8 mouse cellular contexts compared by ENCODE assay signal in genomic region chr15:80235535-80235934, GRCm38 (mm10). TPM values are rescaled to one million over a fixed set of nuclear protein-coding genes. Genes with fewer than 3 reads are reported as not detected.
DNase-seq lines count a peak whose midpoint lies in the region; ATAC-seq and TF ChIP-seq lines count a peak whose summit lies in the region.

TSS of gene AC140267.1 (plus strand) at chr15:80235835.

- peak within 1 kb of the TSS; percentile 96 for H3K4me3 ChIP-seq in cerebellum, adult 2 months (replicated peaks; ENCODE audit: insufficient read depth, low read depth, low read length)
- peak within 1 kb of the TSS; percentile 100 for H3K4me3 ChIP-seq in testis, adult 2 months (ENCODE audit: control insufficient read depth, low read depth, low read length)
- peak within 1 kb of the TSS; percentile 90 for H3K4me3 ChIP-seq in limb, embryonic 12.5 days (replicated peaks)
- H3K4me3 ChIP-seq in stomach, postnatal 0 days (ENCODE audit: low read depth, low read length): peak within 1 kb of the TSS; percentile 69

- peaks cover 2% of the 10 kb centered on the region for H3K36me3 ChIP-seq in testis, adult 2 months (ENCODE audit: control insufficient read depth, insufficient read depth, low read length)
- H3K36me3 ChIP-seq in limb, embryonic 12.5 days: peaks cover 43% of the 10 kb centered on the region
- H3K36me3 ChIP-seq in stomach, postnatal 0 days (ENCODE audit: control insufficient read depth, insufficient read depth, low read length): 0 out of 2 replicates have a peak, but pooled peaks cover 4% of the 10 kb centered on the region

- WGBS in cerebellum, adult 2 months: 85% methylated on average over 9 of the region's 9 CpGs
- 93% methylated on average over 9 of the region's 9 CpGs for WGBS in limb, embryonic 12.5 days
- WGBS in stomach, postnatal 0 days: 91% methylated on average over 9 of the region's 9 CpGs

- TF ChIP-seq CTCF in cerebellum, adult 2 months (IDR thresholded peaks at IDR 0.05; ENCODE audit: borderline replicate concordance, insufficient read depth, low read depth, low read length): no peak
- no peak for TF ChIP-seq CTCF in testis, adult 2 months (IDR thresholded peaks at IDR 0.05; ENCODE audit: control insufficient read depth, insufficient read depth, insufficient replicate concordance, low read depth, low read length)
- no peak for TF ChIP-seq CTCF in stomach, postnatal 0 days (IDR thresholded peaks at IDR 0.05; ENCODE audit: low read depth)

- ATAC-seq in limb, embryonic 12.5 days (ENCODE audit: insufficient number of reproducible peaks, insufficient read depth, low FRiP score, low TSS enrichment, low read depth): no peak
- ATAC-seq in stomach, postnatal 0 days (ENCODE audit: low FRiP score, low TSS enrichment): no peak
- ATAC-seq in erythroid progenitor cell, adult 5-6 weeks (replicated peaks; ENCODE audit: low FRiP score, poor library complexity, severe bottlenecking): no peak

- no peaks in the 10 kb centered on the region for H3K9me3 ChIP-seq in limb, embryonic 12.5 days
- no peaks in the 10 kb centered on the region for H3K9me3 ChIP-seq in stomach, postnatal 0 days (ENCODE audit: control insufficient read depth, low read length)

- H3K27ac ChIP-seq in cerebellum, adult 2 months (ENCODE audit: insufficient read depth, low read length): no peak within 1 kb of the TSS
- no peak within 1 kb of the TSS for H3K27ac ChIP-seq in testis, adult 2 months (ENCODE audit: control insufficient read depth, insufficient read depth, low read depth, low read length)
- peak within 1 kb of the TSS; percentile 83; the same call in 1 of the 2 replicates for H3K27ac ChIP-seq in limb, embryonic 12.5 days
- H3K27ac ChIP-seq in stomach, postnatal 0 days (replicated peaks): no peak within 1 kb of the TSS

- peak within 1 kb of the TSS; percentile 91 for H3K4me2 ChIP-seq in limb, embryonic 12.5 days
- peak within 1 kb of the TSS; percentile 73 for H3K4me2 ChIP-seq in stomach, postnatal 0 days (replicated peaks; ENCODE audit: low read depth)

- TF ChIP-seq POLR2A in cerebellum, adult 2 months (IDR thresholded peaks at IDR 0.05; ENCODE audit: borderline replicate concordance, insufficient read depth, low read length): no peak
- TF ChIP-seq POLR2A in testis, adult 2 months (IDR thresholded peaks at IDR 0.05; ENCODE audit: control insufficient read depth, low read depth, low read length): no peak

- no peak for TF ChIP-seq EP300 in stomach, postnatal 0 days (optimal IDR thresholded peaks at IDR 0.05)

- peak within 1 kb of the TSS; percentile 82 for H3K9ac ChIP-seq in limb, embryonic 12.5 days (replicated peaks)
- H3K9ac ChIP-seq in stomach, postnatal 0 days (ENCODE audit: low read length): peak within 1 kb of the TSS; percentile 82

- no peaks in the 10 kb centered on the region for H3K27me3 ChIP-seq in cerebellum, adult 2 months (ENCODE audit: control insufficient read depth, insufficient read depth, low read length)
- H3K27me3 ChIP-seq in testis, adult 2 months (ENCODE audit: control insufficient read depth, insufficient read depth, low read length): no peaks in the 10 kb centered on the region
- H3K27me3 ChIP-seq in limb, embryonic 12.5 days: no peaks in the 10 kb centered on the region
- H3K27me3 ChIP-seq in stomach, postnatal 0 days (ENCODE audit: control insufficient read depth, insufficient read depth, low read length): no peaks in the 10 kb centered on the region

- no peak for DNase-seq in cerebellum, adult 2 months
- DNase-seq in cerebellum, adult 9-11 months: no peak
- no peak for DNase-seq in testis, postnatal 14 days (ENCODE audit: low spot score)
- DNase-seq in stomach, postnatal 0 days (ENCODE audit: low spot score): no peak
- no peak for DNase-seq in lung, postnatal 10 days

- H3K4me1 ChIP-seq in cerebellum, adult 2 months (ENCODE audit: control insufficient read depth, insufficient read depth, low read length): peaks cover 4% of the 10 kb centered on the region; the same call in 1 of the 2 replicates
- H3K4me1 ChIP-seq in testis, adult 2 months (ENCODE audit: control insufficient read depth, insufficient read depth, low read length): peaks cover 2% of the 10 kb centered on the region; the same call in 1 of the 2 replicates
- peaks cover 12% of the 10 kb centered on the region for H3K4me1 ChIP-seq in limb, embryonic 12.5 days (replicated peaks)
- 0 out of 2 replicates have a peak, but pooled peaks cover 2% of the 10 kb centered on the region for H3K4me1 ChIP-seq in stomach, postnatal 0 days (replicated peaks; ENCODE audit: control insufficient read depth, insufficient read depth)

RNA-seq across cellular contexts. Expression of gene AC140267.1, which starts in this region (rescaled TPM):
- polyA plus RNA-seq in cerebellum, adult 2 months (2012; rRNA removed): not detected in 2 replicates
- polyA plus RNA-seq in testis, adult 2 months (2012; rRNA removed): not detected in 2 replicates
- 7.0 TPM in 1 of 2 replicates, not detected in the other for polyA plus RNA-seq in limb, embryonic 12.5 days (2016; fragmentation: Nextera tagmentation; extraction: Ambion mirVana)
- polyA plus RNA-seq in stomach, postnatal 0 days (2015; fragmentation: Nextera tagmentation; extraction: Ambion mirVana): not detected in 2 replicates
- 43.2 TPM in 1 of 2 replicates, not detected in the other for total RNA-seq in erythroid progenitor cell, adult 5-6 weeks (2015; ENCODE audit: low replicate concordance)
- total RNA-seq in erythroid progenitor cell, adult 5-6 weeks (2017; ENCODE audit: low replicate concordance): not detected in 2 replicates
